Mouse (Mus musculus) ES-Bruce4 (cell line): ENCODE results near the gene Arpc1b. TPM values are rescaled to one million over a fixed set of nuclear protein-coding genes. Genes with fewer than 3 reads are reported as not detected.
A peak's percentile ranks its signal among the peaks of the same experiment; 100 is the strongest.

ENCODE experiments used
- H3K27ac ChIP-seq: 2 replicates; pipeline ENCODE4 v1.5.1; 2012; ENCODE audit warnings: low read length, inconsistent platforms; ENCODE audit not compliant: insufficient read depth
- H3K27me3 ChIP-seq: 2 replicates; pipeline ENCODE4 v1.6.1; 2012; ENCODE audit warnings: mild to moderate bottlenecking, low read length, inconsistent platforms; ENCODE audit not compliant: control insufficient read depth, poor library complexity, insufficient read depth, severe bottlenecking
- H3K36me3 ChIP-seq: 2 replicates; pipeline ENCODE4 v1.6.1; 2012; ENCODE audit warnings: inconsistent platforms, mild to moderate bottlenecking, low read length, moderate library complexity; ENCODE audit not compliant: control insufficient read depth, poor library complexity, insufficient read depth, severe bottlenecking
- H3K4me1 ChIP-seq: one replicate; pipeline ENCODE4 v1.8.1; 2011; ENCODE audit warnings: low read length; ENCODE audit not compliant: control insufficient read depth, insufficient read depth
- H3K4me3 ChIP-seq: 2 replicates; pipeline ENCODE4 v1.5.1; 2011; ENCODE audit warnings: low read depth, mild to moderate bottlenecking, low read length
- H3K9ac ChIP-seq: 2 replicates; pipeline ENCODE4 v1.6.1; 2012; ENCODE audit warnings: low read depth, mild to moderate bottlenecking, inconsistent platforms; ENCODE audit not compliant: poor library complexity, severe bottlenecking
- H3K9me3 ChIP-seq: replicated peaks from 2 replicates; pipeline ENCODE4 v1.6.1; 2012; ENCODE audit warnings: mild to moderate bottlenecking, low read length, inconsistent platforms; ENCODE audit not compliant: control insufficient read depth, poor library complexity, insufficient read depth, severe bottlenecking
- CTCF ChIP-seq: IDR thresholded peaks from one replicate; pipeline ENCODE4 v1.8.1; 2011; ENCODE audit warnings: low read depth, low read length
- EP300 ChIP-seq: IDR thresholded peaks from 2 replicates; pipeline ENCODE4 v1.6.1; 2011; ENCODE audit warnings: low read depth, low read length; ENCODE audit not compliant: insufficient read depth
- POLR2A ChIP-seq: IDR thresholded peaks from one replicate; pipeline ENCODE4 v1.8.1; 2011; ENCODE audit warnings: low read length; ENCODE audit not compliant: insufficient read depth
- polyA plus RNA-seq: library from polyadenylated mRNA; stranded (reverse); fragments of >200 nt; gene quantifications from 2 replicates; pipeline ENCODE4 v1.2.4, GENCODE M21; 2011; ENCODE audit warnings: low read depth; ENCODE audit not compliant: missing spikeins, insufficient read depth, insufficient read length

Arpc1b gene
- 92.3 and 108 TPM in 2 replicates for polyA plus RNA-seq

- Histone ChIP-seq H3K9me3 (no peaks in the 10 kb centered on the region), H3K36me3 (no peaks in the 10 kb centered on the region), H3K27me3 (no peaks in the 10 kb centered on the region), H3K27ac (no peak within 1 kb of the TSS), H3K9ac (peak within 1 kb of the TSS; percentile 78), H3K4me3 (peak within 1 kb of the TSS; percentile 72), H3K4me1 (no peaks in the 10 kb centered on the region)
- no peak for TF ChIP-seq CTCF
- no peak for TF ChIP-seq EP300
- TF ChIP-seq POLR2A, result peak; percentile 63
These were observed at the start of gene Arpc1b for GRCm38 (mm10) chr5:145114071-145114605. Gene Arpc1b (plus strand): TSS chr5:145114215.

DNA sequence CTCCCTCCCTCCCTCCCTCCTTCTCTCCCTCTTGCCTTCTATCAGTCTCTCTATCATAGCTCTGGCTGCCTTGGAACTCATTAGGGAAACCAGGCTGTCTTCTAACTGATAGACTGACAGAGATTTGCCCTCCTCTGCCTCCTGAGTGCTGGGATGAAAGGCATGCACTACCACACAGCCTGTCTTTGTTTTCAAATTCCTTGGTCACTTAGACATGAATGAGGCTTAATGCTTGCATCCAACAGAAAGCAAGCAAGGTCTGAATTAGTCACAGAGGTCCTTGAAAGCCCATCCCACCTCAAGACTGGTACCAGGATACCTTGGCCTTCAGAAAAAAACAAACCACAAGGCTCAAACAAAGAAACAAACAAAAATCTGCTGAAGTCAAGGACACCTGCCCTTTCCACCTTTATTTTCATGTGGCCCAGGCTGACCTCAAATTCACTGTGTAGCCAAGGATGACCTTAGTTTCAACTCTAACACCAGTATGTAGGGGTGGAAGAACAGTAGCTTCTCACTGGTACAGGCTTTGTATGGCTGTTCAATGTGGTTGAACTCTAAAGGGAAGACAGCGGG, 49.2 kb upstream of the Arpc1b start:
- H3K27me3 ChIP-seq, result no peaks in the 10 kb centered on the region
- no peaks in the 10 kb centered on the region for H3K36me3 ChIP-seq
- no peak for TF ChIP-seq CTCF
- no peak for TF ChIP-seq EP300
- no peak for TF ChIP-seq POLR2A
- no peak overlapping the region for H3K9ac ChIP-seq
- 0 out of 2 replicates have a peak, but pooled peaks cover 2% of the 10 kb centered on the region for H3K9me3 ChIP-seq
- no peak overlapping the region for H3K4me3 ChIP-seq
- H3K27ac ChIP-seq, result 0 out of 2 replicates have a peak overlapping the region, but pooled peaks have one; percentile 4
- H3K4me1 ChIP-seq, result peaks cover 2% of the 10 kb centered on the region

- Histone ChIP-seq H3K4me1 (no peaks in the 10 kb centered on the region), H3K36me3 (no peaks in the 10 kb centered on the region), H3K27me3 (no peaks in the 10 kb centered on the region), H3K9me3 (no peaks in the 10 kb centered on the region), H3K4me3 (no peak overlapping the region), H3K9ac (no peak overlapping the region), H3K27ac (no peak overlapping the region)
- TF ChIP-seq EP300, result no peak
- TF ChIP-seq POLR2A, result no peak
These were observed 45.2 kb upstream of the Arpc1b start for GRCm38 (mm10) chr5:145068863-145069262.

- Histone ChIP-seq H3K27me3 (no peaks in the 10 kb centered on the region), H3K36me3 (no peaks in the 10 kb centered on the region)
- TF ChIP-seq POLR2A (no peak), CTCF (peak; percentile 80), EP300 (no peak)
These were observed 44.3 kb upstream of the Arpc1b start for GRCm38 (mm10) chr5:145069707-145070106.

GRCm38 (mm10) chr5:145071342-145071741, 42.7 kb upstream of the Arpc1b start:
- Histone ChIP-seq H3K27ac (no peak overlapping the region), H3K9ac (no peak overlapping the region), H3K36me3 (no peaks in the 10 kb centered on the region), H3K4me1 (no peaks in the 10 kb centered on the region), H3K9me3 (no peaks in the 10 kb centered on the region), H3K4me3 (no peak overlapping the region), H3K27me3 (no peaks in the 10 kb centered on the region)
- peak; percentile 80 for TF ChIP-seq CTCF
- no peak for TF ChIP-seq POLR2A
- TF ChIP-seq EP300, result no peak

More at GRCm38 (mm10) chr5:145069707-145070106, 44.3 kb upstream of the Arpc1b start:
- Histone ChIP-seq H3K4me1 (no peaks in the 10 kb centered on the region), H3K9ac (no peak overlapping the region), H3K27ac (no peak overlapping the region), H3K4me3 (no peak overlapping the region), H3K9me3 (no peaks in the 10 kb centered on the region)

DNA sequence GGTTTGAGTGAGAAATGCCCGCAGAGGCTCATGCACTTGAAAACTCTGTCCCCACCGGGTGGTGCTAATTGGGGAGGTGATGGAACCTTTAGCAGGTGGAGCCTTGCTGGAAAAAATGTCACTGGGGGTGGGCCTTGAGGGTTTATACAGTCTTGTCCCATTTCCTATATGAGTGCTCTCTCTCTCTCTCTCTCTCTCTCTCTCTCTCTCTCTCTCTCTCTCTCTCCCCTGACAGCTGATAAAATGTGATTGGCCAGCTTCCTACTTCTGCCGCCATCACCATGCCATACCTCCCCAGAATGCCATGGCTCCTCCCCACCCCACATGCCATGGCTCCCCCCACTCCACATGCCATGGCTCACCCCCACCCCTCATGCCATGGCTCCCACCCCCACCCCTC, 38.9 kb upstream of the Arpc1b start:
- H3K27me3 ChIP-seq, result no peaks in the 10 kb centered on the region
- no peaks in the 10 kb centered on the region for H3K4me1 ChIP-seq
- H3K36me3 ChIP-seq, result no peaks in the 10 kb centered on the region
- H3K4me3 ChIP-seq, result no peak overlapping the region
- no peak overlapping the region for H3K9ac ChIP-seq
- no peak for TF ChIP-seq EP300
- TF ChIP-seq CTCF, result no peak
- no peak for TF ChIP-seq POLR2A
- no peaks in the 10 kb centered on the region for H3K9me3 ChIP-seq
- H3K27ac ChIP-seq, result no peak overlapping the region
